Mouse (Mus musculus) retina, postnatal 1 day (tissue): Measurements from ENCODE around the gene Srcap.

ENCODE experiments used
- DNase-seq: peaks from one replicate; pipeline ENCODE4 v3.0.0-alpha.2; 2012

Srcap gene

GRCm38 (mm10) chr7:127585031-127585430 lies 73.2 kb downstream of the Srcap start:
- no peak for DNase-seq

GRCm38 (mm10) chr7:127586149-127586548 lies 74.4 kb downstream of the Srcap start:
- no peak for DNase-seq

- no peak for DNase-seq
Observed at GRCm38 (mm10) chr7:127587196-127587595, 75.4 kb downstream of the Srcap start.

GRCm38 (mm10) chr7:127588011-127588871 lies 76.5 kb downstream of the Srcap start, which contains the start of the genes Ccdc189 and Rnf40:
Ccdc189 (minus strand) TSS chr7:127588595.
Rnf40 (plus strand) TSS chr7:127588767.
- peak; percentile 100 for DNase-seq

DNA sequence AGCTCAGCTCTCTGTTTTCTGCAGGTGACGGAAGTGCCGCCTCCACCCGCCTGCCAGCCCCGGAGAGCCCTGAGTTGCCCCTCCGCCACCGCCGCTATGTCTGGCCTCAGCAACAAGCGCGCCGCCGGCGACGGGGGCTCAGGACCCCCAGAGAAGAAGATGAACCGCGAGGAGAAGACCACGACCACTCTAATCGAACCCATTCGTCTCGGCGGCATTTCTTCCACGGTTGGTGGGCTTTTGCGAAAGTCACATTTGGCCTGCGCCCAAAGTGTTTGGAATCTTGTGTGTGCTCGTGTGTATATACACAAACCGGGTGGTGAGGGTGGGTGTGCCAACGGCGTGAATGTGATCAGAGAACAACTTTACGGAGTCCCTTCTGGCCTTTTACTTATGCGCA lies 77.1 kb downstream of the Srcap start:
- DNase-seq, result no peak

GRCm38 (mm10) chr7:127589637-127590036 lies 77.9 kb downstream of the Srcap start:
- DNase-seq, result no peak

GRCm38 (mm10) chr7:127591108-127591507 lies 79.3 kb downstream of the Srcap start:
- no peak for DNase-seq

DNA sequence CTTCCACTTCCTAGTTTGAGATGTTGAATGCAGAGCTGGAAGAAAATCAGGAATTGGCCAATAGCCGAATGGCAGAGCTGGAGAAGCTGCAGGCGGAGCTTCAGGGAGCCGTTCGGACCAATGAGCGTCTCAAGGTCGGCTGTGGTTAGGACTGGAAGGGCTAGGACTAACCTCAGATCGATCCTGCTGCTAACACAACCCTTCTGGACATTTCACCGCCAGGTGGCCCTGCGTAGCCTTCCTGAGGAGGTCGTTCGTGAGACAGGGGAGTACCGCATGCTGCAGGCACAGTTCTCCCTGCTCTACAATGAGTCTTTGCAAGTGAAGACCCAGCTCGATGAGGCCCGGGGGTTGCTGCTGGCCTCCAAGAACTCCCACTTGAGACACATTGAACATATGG lies 80.8 kb downstream of the Srcap start:
- no peak for DNase-seq

GRCm38 (mm10) chr7:127596747-127597146 lies 85.0 kb downstream of the Srcap start:
- DNase-seq, result no peak

DNA sequence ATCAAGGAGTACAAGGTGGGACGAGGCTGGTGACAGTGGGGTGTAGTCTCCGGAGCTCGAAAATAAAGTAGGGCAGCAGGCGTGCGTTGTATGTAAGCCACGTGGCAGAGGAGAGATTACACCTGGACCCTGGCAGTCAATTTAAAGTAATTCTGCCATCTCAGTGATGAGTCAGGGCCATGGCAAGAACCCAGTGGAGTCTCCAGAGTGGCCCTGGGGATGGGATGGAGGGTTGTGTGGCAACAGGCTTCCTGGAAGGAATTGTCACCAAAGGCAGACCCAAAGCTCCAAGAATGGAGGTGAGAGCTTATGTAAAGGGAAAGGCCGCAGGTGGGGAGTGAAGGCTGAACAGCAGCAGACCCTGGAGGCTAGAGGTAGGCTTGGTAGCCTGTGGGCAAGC lies 88.8 kb downstream of the Srcap start:
- no peak for DNase-seq

DNA sequence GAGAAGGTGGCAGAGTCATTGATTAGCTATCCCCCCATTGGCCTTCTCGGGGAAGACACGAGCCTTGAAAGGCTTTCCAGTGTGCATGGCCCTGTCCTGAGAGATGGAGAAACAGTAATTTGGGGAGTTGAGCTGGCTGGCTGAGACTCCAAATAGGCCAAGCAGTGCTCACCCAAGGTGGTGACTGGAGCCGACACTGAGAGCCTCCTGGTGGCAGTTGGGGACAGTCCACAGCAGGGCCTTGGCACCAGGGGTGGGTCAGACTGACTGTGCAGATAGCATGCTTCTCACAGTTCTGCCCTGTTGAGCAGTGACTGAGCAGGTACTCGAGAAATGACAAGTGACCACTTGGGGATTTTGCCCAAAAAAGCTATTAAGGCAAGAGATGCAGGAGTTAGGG lies 90.0 kb downstream of the Srcap start:
- DNase-seq, result no peak

GRCm38 (mm10) chr7:127602903-127603302 lies 91.1 kb downstream of the Srcap start:
- DNase-seq, result no peak

DNA sequence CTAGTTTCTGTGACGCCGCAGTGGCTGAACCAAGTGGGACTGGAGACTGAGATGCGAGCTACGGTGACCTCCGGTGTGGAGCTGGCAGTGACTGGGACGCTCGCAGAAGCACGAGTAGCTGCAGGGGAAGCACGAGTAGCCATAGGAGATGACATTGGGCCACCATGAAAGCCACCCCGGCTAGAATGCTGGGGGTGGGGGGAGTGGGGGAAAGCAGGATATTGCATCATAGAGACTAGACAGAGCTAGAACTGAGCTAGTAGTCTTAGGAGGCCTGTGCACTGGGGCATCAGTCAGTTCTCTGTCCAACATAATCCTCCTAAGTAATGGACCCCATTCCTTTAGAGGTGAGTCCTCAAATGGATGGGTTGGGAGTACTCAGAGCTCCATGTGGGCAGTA lies 92.5 kb downstream of the Srcap start:
- DNase-seq, result no peak

GRCm38 (mm10) chr7:127607150-127607549 lies 95.4 kb downstream of the Srcap start:
- no peak for DNase-seq
